Mouse (Mus musculus): ENCODE measurements around the gene Atxn1. TPM values are rescaled to one million over a fixed set of nuclear protein-coding genes. Genes with fewer than 3 reads are reported as not detected.

Gene Atxn1
- total and polyA plus RNA-seq, 3 experiments: 0.39 to 1.1 TPM; not detected in 1

DNA sequence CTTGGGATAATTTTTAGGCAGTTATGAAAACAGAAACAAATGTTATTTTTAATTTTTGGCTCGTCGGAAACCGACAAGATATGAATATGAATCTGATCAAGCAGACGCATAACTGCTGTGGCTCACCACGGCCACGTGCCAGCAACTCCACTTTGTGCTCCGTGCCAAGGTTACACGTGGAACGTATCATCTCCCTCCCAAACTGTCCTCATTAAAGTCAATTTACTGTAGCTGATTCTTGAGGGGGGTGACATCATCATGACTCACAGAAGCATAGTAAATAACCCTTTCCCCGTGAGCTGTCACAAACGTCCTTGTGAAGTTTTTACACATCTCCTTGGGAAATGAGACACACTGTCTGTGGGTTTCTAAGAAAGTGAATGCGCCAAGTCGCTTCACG is 97.5 kb downstream of the Atxn1 start:
- H3K27ac ChIP-seq (ENCODE audit: control insufficient read depth, low read depth, low read length): no peak overlapping the region
- H3K4me1 ChIP-seq (ENCODE audit: control insufficient read depth in 1 of 2, insufficient read depth in 2 of 2, low read length in 2 of 2): peaks cover 4 to 15% of the 10 kb centered on the region in 2 experiments; a peak in 3 of 4 replicates
- H3K9me3 ChIP-seq (replicated peaks; ENCODE audit: insufficient read depth, low read length): no peaks in the 10 kb centered on the region
- H3K4me3 ChIP-seq (ENCODE audit: control insufficient read depth in 1 of 2, insufficient read depth in 1 of 2, low read depth in 2 of 2, low read length in 2 of 2): no peak overlapping the region
- H3K79me2 ChIP-seq (ENCODE audit: control insufficient read depth, insufficient read depth, low read length, poor library complexity): no peaks in the 10 kb centered on the region
- no peak for TF ChIP-seq MYB (IDR thresholded peaks at IDR 0.05; ENCODE audit: low read depth, low read length)
- no peak for TF ChIP-seq CHD2 (IDR thresholded peaks at IDR 0.05; ENCODE audit: low read length)
- TF ChIP-seq MXI1 (IDR thresholded peaks at IDR 0.05; ENCODE audit: low read depth, low read length): peak; percentile 75; the same call in 1 of the 2 replicates
- TF ChIP-seq BHLHE40 (IDR thresholded peaks at IDR 0.05; ENCODE audit: borderline replicate concordance, low read depth, low read length): peak; percentile 79
- TF ChIP-seq MAX (IDR thresholded peaks at IDR 0.05; ENCODE audit: low read length): peak; percentile 94
- TF ChIP-seq ZKSCAN1 (IDR thresholded peaks at IDR 0.05; ENCODE audit: low read depth, low read length): no peak
- TF ChIP-seq USF1 (IDR thresholded peaks at IDR 0.05; ENCODE audit: low read depth, low read length): peak; percentile 54; the same call in 1 of the 2 replicates
- TF ChIP-seq MYC (IDR thresholded peaks at IDR 0.05; ENCODE audit: low read depth, low read length): peak; percentile 74; the same call in 1 of the 2 replicates
- TF ChIP-seq SIN3A (IDR thresholded peaks at IDR 0.05; ENCODE audit: low read length): peak; percentile 43
- no peak for TF ChIP-seq TBP (IDR thresholded peaks at IDR 0.05; ENCODE audit: low read depth, low read length)
- H3K9ac ChIP-seq (ENCODE audit: control insufficient read depth, low read depth, low read length, poor library complexity, severe bottlenecking): no peak overlapping the region
- H3K36me3 ChIP-seq (ENCODE audit: control insufficient read depth in 1 of 2, insufficient read depth in 2 of 2, low read length in 2 of 2): peaks cover 0 to 7% of the 10 kb centered on the region in 2 experiments; a peak in 2 of 4 replicates
- no peaks in the 10 kb centered on the region for H3K27me3 ChIP-seq (ENCODE audit: control insufficient read depth in 1 of 2, insufficient read depth in 2 of 2, low read length in 2 of 2)
- DNase-seq (ENCODE audit: low read depth, low spot score): peak; percentile 57

DNA sequence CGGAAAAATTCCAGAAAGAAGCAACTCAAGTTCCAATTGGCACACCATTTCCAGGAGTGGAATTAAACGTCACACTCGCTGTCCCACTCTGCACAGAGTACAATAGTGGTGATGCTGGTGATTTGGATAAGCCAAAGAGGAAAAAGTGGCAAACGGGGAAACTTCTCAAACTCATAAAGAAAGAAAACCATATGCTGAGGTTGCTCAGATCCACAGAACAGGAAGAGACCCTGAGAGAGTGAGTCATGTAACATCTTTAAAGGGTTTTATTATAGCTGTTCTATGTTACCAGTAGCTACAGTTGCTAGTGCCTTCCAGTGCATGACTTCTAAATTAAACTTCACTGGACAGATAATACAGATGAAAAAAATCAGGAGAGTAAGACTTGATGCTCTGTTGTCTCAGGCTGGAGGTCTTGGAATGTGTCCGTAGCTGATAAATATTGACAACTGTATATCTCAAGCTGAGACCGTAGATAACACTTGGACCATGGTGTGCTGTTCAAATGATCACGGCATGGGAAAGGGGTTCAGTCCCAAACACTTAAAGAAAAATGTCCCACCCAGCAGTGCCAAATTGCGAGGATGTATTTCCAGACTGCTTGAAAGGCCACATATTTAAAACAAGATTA is 98.1 kb downstream of the Atxn1 start:
- no peaks in the 10 kb centered on the region for H3K27me3 ChIP-seq (ENCODE audit: control insufficient read depth in 1 of 2, insufficient read depth in 2 of 2, low read length in 2 of 2)
- no peak overlapping the region for H3K9ac ChIP-seq (ENCODE audit: control insufficient read depth, low read depth, low read length, poor library complexity, severe bottlenecking)
- peak; percentile 41 for DNase-seq (ENCODE audit: low read depth, low spot score)
- H3K36me3 ChIP-seq (ENCODE audit: control insufficient read depth in 1 of 2, insufficient read depth in 2 of 2, low read length in 2 of 2): peaks cover 0 to 7% of the 10 kb centered on the region in 2 experiments; a peak in 2 of 4 replicates
- no peaks in the 10 kb centered on the region for H3K9me3 ChIP-seq (replicated peaks; ENCODE audit: insufficient read depth, low read length)
- H3K79me2 ChIP-seq (ENCODE audit: control insufficient read depth, insufficient read depth, low read length, poor library complexity): no peaks in the 10 kb centered on the region
- TF ChIP-seq GATA1 (IDR thresholded peaks at IDR 0.05; ENCODE audit: low read depth, low read length) (peak; percentile 68), RAD21 (IDR thresholded peaks at IDR 0.05; ENCODE audit: low read depth, low read length) (no peak), TCF12 (IDR thresholded peaks at IDR 0.05; ENCODE audit: low read depth, low read length) (peak; percentile 69), EP300 (IDR thresholded peaks at IDR 0.05; ENCODE audit: low read depth in 1 of 2, low read length in 2 of 2) (peak; percentile 54 to 56; a peak in 3 of 4 replicates), ETS1 (IDR thresholded peaks at IDR 0.05; ENCODE audit: low read depth, low read length) (0 out of 2 replicates have a peak, but pooled peaks have one; percentile 6), USF1 (IDR thresholded peaks at IDR 0.05; ENCODE audit: low read depth, low read length) (no peak), RCOR1 (IDR thresholded peaks at IDR 0.05; ENCODE audit: low read depth, low read length) (0 out of 2 replicates have a peak, but pooled peaks have one; percentile 20), KAT2A (conservative IDR thresholded peaks at IDR 0.05; ENCODE audit: low read depth, low read length) (no peak), TAL1 (IDR thresholded peaks at IDR 0.05; ENCODE audit: low read length) (peak; percentile 64)
- no peak overlapping the region for H3K27ac ChIP-seq (ENCODE audit: control insufficient read depth, low read depth, low read length)
- no peak overlapping the region for H3K4me3 ChIP-seq (ENCODE audit: control insufficient read depth in 1 of 2, insufficient read depth in 1 of 2, low read depth in 2 of 2, low read length in 2 of 2)
- peaks cover 4 to 15% of the 10 kb centered on the region in 2 experiments; a peak in 3 of 4 replicates for H3K4me1 ChIP-seq (ENCODE audit: control insufficient read depth in 1 of 2, insufficient read depth in 2 of 2, low read length in 2 of 2)
